Mouse (Mus musculus): ENCODE results near the gene Prickle3. TPM values are rescaled to one million over a fixed set of nuclear protein-coding genes. Genes with fewer than 3 reads are reported as not detected.
A peak's percentile ranks its signal among the peaks of the same experiment; 100 is the strongest.
"Not testable (repeated sequence)": the region's sequence is repeated elsewhere in the genome, so short reads cannot be mapped to it uniquely, and the experiment has no call there.

The Prickle3 gene
- total RNA-seq, 2 experiments from 2014 or later, result 1.5 TPM

- no peak for DNase-seq (ENCODE audit: low spot score in 2 of 2)
Measured at GRCm38 (mm10) chrX:7670921-7671623, 14.0 kb downstream of the Prickle3 start, which contains the start of gene Plp2. Gene Plp2 (minus strand): TSS chrX:7671390.

GRCm38 (mm10) chrX:7672739-7673138, 15.7 kb downstream of the Prickle3 start:
- no peak for DNase-seq (ENCODE audit: low spot score in 2 of 2)

GRCm38 (mm10) chrX:7673578-7674281, 16.7 kb downstream of the Prickle3 start:
- DNase-seq (ENCODE audit: low spot score in 2 of 2), result no peak

- DNase-seq (ENCODE audit: low spot score in 2 of 2), result no peak
Measured at GRCm38 (mm10) chrX:7674284-7675000, 17.4 kb downstream of the Prickle3 start.

- DNase-seq (ENCODE audit: low spot score in 2 of 2), result no peak
Measured at GRCm38 (mm10) chrX:7675001-7675380, 17.9 kb downstream of the Prickle3 start.

- no peak for DNase-seq (ENCODE audit: low spot score in 2 of 2)
Measured at GRCm38 (mm10) chrX:7678986-7679385, 21.9 kb downstream of the Prickle3 start.

- peak; percentile 73 to 87 for DNase-seq (ENCODE audit: low spot score in 2 of 2)
Measured at GRCm38 (mm10) chrX:7679405-7680056, 22.5 kb downstream of the Prickle3 start.

GRCm38 (mm10) chrX:7680057-7680412, 23.0 kb downstream of the Prickle3 start:
- no peak for DNase-seq (ENCODE audit: low spot score in 2 of 2)

GRCm38 (mm10) chrX:7680864-7681263, 23.8 kb downstream of the Prickle3 start, which contains the start of gene Magix:
Gene Magix (minus strand): TSS chrX:7681251.
- DNase-seq (ENCODE audit: low spot score in 2 of 2), result no peak

GRCm38 (mm10) chrX:7688321-7688720, 31.3 kb downstream of the Prickle3 start:
- DNase-seq (ENCODE audit: low spot score in 2 of 2), result no peak

GRCm38 (mm10) chrX:7690486-7690885, 33.4 kb downstream of the Prickle3 start:
- DNase-seq (ENCODE audit: low spot score in 2 of 2), result no peak

GRCm38 (mm10) chrX:7692862-7693261, 35.8 kb downstream of the Prickle3 start:
- peak in 1 of 2 experiments; percentile 27 for DNase-seq (ENCODE audit: low spot score in 2 of 2)

GRCm38 (mm10) chrX:7696520-7696919, 39.5 kb downstream of the Prickle3 start:
- DNase-seq (ENCODE audit: low spot score in 2 of 2), result no peak

GRCm38 (mm10) chrX:7696954-7697381, 39.9 kb downstream of the Prickle3 start, which contains the start of gene Gpkow:
Gene Gpkow (plus strand): TSS chrX:7697131.
- peak; percentile 83 to 91 for DNase-seq (ENCODE audit: low spot score in 2 of 2)

- not testable (repeated sequence) for DNase-seq (ENCODE audit: low spot score in 2 of 2)
Measured at GRCm38 (mm10) chrX:7713764-7714134, 56.7 kb downstream of the Prickle3 start.

GRCm38 (mm10) chrX:7714135-7714899, 57.3 kb downstream of the Prickle3 start, which contains the start of gene Wdr45:
Gene Wdr45 (plus strand): TSS chrX:7714333.
- DNase-seq (ENCODE audit: low spot score in 2 of 2), result peak; percentile 90 to 96

- DNase-seq (ENCODE audit: low spot score in 2 of 2), result not testable (repeated sequence)
Measured at GRCm38 (mm10) chrX:7716058-7716457, 59.0 kb downstream of the Prickle3 start.
